In the genomic region with DNA sequence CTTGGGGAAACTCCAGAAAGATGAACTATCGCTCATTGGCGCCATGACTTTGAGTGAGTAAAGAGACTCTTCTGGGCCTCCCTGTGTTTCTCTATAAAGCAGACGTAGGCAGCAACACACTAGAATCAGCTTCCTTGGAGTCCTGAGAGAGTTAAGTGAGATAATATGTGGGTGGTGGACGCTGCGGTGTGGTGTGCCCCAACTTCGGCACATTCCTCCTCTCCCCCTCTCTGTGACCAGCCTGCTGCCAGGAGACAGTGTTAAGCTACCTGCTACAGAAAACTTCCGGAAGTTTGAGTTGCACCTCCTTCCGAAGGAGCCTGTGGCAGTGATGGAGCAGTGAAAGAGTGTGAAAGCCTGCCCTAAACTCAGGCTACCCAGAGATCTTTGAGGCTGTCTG, we compare ENCODE assay signal across 15 mouse cellular contexts. TPM values are rescaled to one million over a fixed set of nuclear protein-coding genes. Genes with fewer than 3 reads are reported as not detected.
A peak's percentile ranks its signal among the peaks of the same experiment; 100 is the strongest.
DNase-seq lines count a peak whose midpoint lies in the region.
"Not testable (repeated sequence)": the region's sequence is repeated elsewhere in the genome, so short reads cannot be mapped to it uniquely, and the experiment has no call there.
"Had no signal": no experiment of that assay in that cellular context is flagged by ENCODE, and none has a peak within 500 bp of the region (broad histone marks: within the 10 kb centered on the region; RNA-seq: fewer than 3 reads in every experiment).

No protein-coding gene starts in this region.

- intact Hi-C loops in left cerebral cortex, postnatal 14 days (cut with DNase I) = not testable (repeated sequence)

- DNase-seq in adrenal gland, adult 2 months = peak; percentile 16
- peak; percentile 12 to 29 for DNase-seq in cerebellum, postnatal 36 days
- peak; percentile 97 for DNase-seq in heart, adult 11 months
- peak; percentile 38 for DNase-seq in kidney, adult 9 months
- peak; percentile 47 to 49 for DNase-seq in left cerebral cortex, postnatal 14 days (ENCODE audit: low spot score in 2 of 2)
- DNase-seq in ovary, postnatal 36 days (ENCODE audit: low spot score) = peak; percentile 49
- peak; percentile 50 to 84 for DNase-seq in spleen, postnatal 4 days (ENCODE audit: low spot score in 2 of 2)
- DNase-seq in urinary bladder, postnatal 10 days (ENCODE audit: low spot score) = peak; percentile 63

RNA-seq across cellular contexts. Expression of gene Gm15319, which starts 15.3 kb away (rescaled TPM):
- 1 to 10 TPM in 1 of 2 experiments, under 1 TPM in 1; 0.41 to 1.2 TPM for total RNA-seq in adrenal gland, adult 2 months (2021)
- polyA plus RNA-seq in adrenal gland, adult 2 months (2012; rRNA removed) = not detected in 2 replicates
- 1 to 10 TPM in 1 of 2 experiments, under 1 TPM in 1; 0.97 to 1.2 TPM for total RNA-seq in left cerebral cortex, postnatal 14 days (2021)
- total RNA-seq: megakaryocyte-erythroid progenitor cell, adult 5-6 weeks; MEL had no signal
- polyA plus RNA-seq: activated CD4-positive, CD25-positive, alpha-beta regulatory T cell, adult 4 months; C2C12; heart, embryonic 15.5 days; limb, embryonic 11.5 days; liver, embryonic 16.5 days had no signal

Comparison
In these comparisons a context has a peak if more than half of its experiments do, and no peak if none do; other contexts are left out.
1. Peak in every context shown above with its lines: DNase-seq.
2. DNase-seq: peak in every context shown above with its lines; median percentile 97 in heart, adult 11 months; 67 in spleen, postnatal 4 days; 63 in urinary bladder, postnatal 10 days; 49 in ovary, postnatal 36 days; 48 in left cerebral cortex, postnatal 14 days; 38 in kidney, adult 9 months; 20 in cerebellum, postnatal 36 days; 16 in adrenal gland, adult 2 months.